Mouse (Mus musculus) gastrocnemius, postnatal 10 days (tissue): Measurements from ENCODE around the gene Gm10338. TPM values are rescaled to one million over a fixed set of nuclear protein-coding genes. Genes with fewer than 3 reads are reported as not detected.
"Not testable (repeated sequence)": the region's sequence is repeated elsewhere in the genome, so short reads cannot be mapped to it uniquely, and the experiment has no call there.

Source experiments
- DNase-seq: peaks from one replicate; pipeline ENCODE4 v3.0.0; 2021; ENCODE audit warnings: mixed read lengths
- long read RNA-seq, 2 experiments: library from polyadenylated mRNA; stranded (forward); transcript quantifications; one replicate each; pipeline ENCODE4 v2.0.0; 2021
- total RNA-seq, 2 experiments: library from RNA; stranded (reverse); gene quantifications; 2 replicates each; pipeline ENCODE4 v1.2.3; 2021

Gene Gm10338
- not detected for total RNA-seq
- long read RNA-seq, experiment 1: 0 reads
- long read RNA-seq, experiment 2: 0 reads

- not testable (repeated sequence) for DNase-seq
Measured at GRCm38 (mm10) chr14:7595492-7595891, at the start of gene Gm10338. Gene Gm10338, minus strand, starts transcription at chr14:7595592.

- not testable (repeated sequence) for DNase-seq
Measured at GRCm38 (mm10) chr14:7643872-7644271, 48.5 kb upstream of the Gm10338 start, which contains the start of gene Gm10128. Gene Gm10128, minus strand, starts transcription at chr14:7643972.

GRCm38 (mm10) chr14:7568382-7568781 is 27.0 kb downstream of the Gm10338 start, which contains the start of gene Gm3558:
Gene Gm3558, minus strand, starts transcription at chr14:7568566.
- DNase-seq: not testable (repeated sequence)

GRCm38 (mm10) chr14:7567890-7568289 is 27.5 kb downstream of the Gm10338 start:
- DNase-seq: peak; percentile 3

- not testable (repeated sequence) for DNase-seq
Measured at GRCm38 (mm10) chr14:7567266-7567665, 28.1 kb downstream of the Gm10338 start.

Other genes starting within 250 kb of the Gm10338 start
- gene Gm8374, start 230.5 kb downstream of the Gm10338 start, total RNA-seq: not detected
- gene Gm3755, start 144.7 kb downstream of the Gm10338 start, total RNA-seq: not detected
- gene Gm3752, start 111.8 kb downstream of the Gm10338 start, total RNA-seq: under 1 TPM; 0.16 to 0.47 TPM
- 1 to 10 TPM; 3.2 to 4.4 TPM for gene Gm3558, start 27.0 kb downstream of the Gm10338 start, total RNA-seq
- gene Gm10128, start 48.4 kb upstream of the Gm10338 start, total RNA-seq: not detected
- not detected for gene Gm26661, start 196.0 kb upstream of the Gm10338 start, total RNA-seq
- 10 to 100 TPM; 29.5 to 30.8 TPM for gene Flnb, start 222.4 kb upstream of the Gm10338 start, total RNA-seq